Mouse (Mus musculus) heart, embryonic 15.5 days (tissue): ENCODE data around the gene Fntb. TPM values are rescaled to one million over a fixed set of nuclear protein-coding genes. Genes with fewer than 3 reads are reported as not detected.
A peak's percentile ranks its signal among the peaks of the same experiment; 100 is the strongest.

ENCODE experiments used
- ATAC-seq: fragments of 200-750 bp; cut with Nextera tagmentation; replicated peaks from 2 replicates; pipeline ENCODE4 v1.8.0; 2017; ENCODE audit warnings: low read depth, moderate TSS enrichment; ENCODE audit not compliant: insufficient number of reproducible peaks, insufficient read depth, low FRiP score
- H3K27ac ChIP-seq: fragments of 300-500 bp; sonication (generic); 2 replicates; pipeline ENCODE4 v1.5.1; 2015; ENCODE audit warnings: mild to moderate bottlenecking, inconsistent platforms
- H3K27me3 ChIP-seq: fragments of 300-500 bp; sonication (generic); 2 replicates; pipeline ENCODE4 v1.6.1; 2015; ENCODE audit warnings: inconsistent platforms
- H3K36me3 ChIP-seq: fragments of 300-500 bp; sonication (generic); 2 replicates; pipeline ENCODE4 v1.6.1; 2015; ENCODE audit warnings: mild to moderate bottlenecking, inconsistent platforms
- H3K4me1 ChIP-seq: fragments of 300-500 bp; sonication (generic); replicated peaks from 2 replicates; pipeline ENCODE4 v1.6.1; 2015; ENCODE audit warnings: inconsistent platforms
- H3K4me2 ChIP-seq: fragments of 300-500 bp; sonication (generic); 2 replicates; pipeline ENCODE4 v1.6.1; 2015; ENCODE audit warnings: inconsistent platforms, mild to moderate bottlenecking, moderate library complexity
- H3K4me3 ChIP-seq: fragments of 300-500 bp; sonication (generic); 2 replicates; pipeline ENCODE4 v1.5.1; 2015; ENCODE audit warnings: mild to moderate bottlenecking, inconsistent platforms
- H3K9ac ChIP-seq: fragments of 300-500 bp; sonication (generic); 2 replicates; pipeline ENCODE4 v1.6.1; 2015; ENCODE audit warnings: mild to moderate bottlenecking, inconsistent platforms
- H3K9me3 ChIP-seq: fragments of 300-500 bp; sonication (generic); replicated peaks from 2 replicates; pipeline ENCODE4 v1.6.1; 2016; ENCODE audit warnings: inconsistent platforms
- WGBS: fragments of 180-500 bp; shearing (Covaris S2); methylation state at CpG from one replicate; pipeline ENCODE4 v1.1.7; 2015; ENCODE audit warnings: mixed read lengths; 5-methylcytosine and 5-hydroxymethylcytosine counted together
- polyA plus RNA-seq: library from polyadenylated mRNA; unstranded; fragments of >200 nt; fragmentation: Nextera tagmentation; extraction: Ambion mirVana; gene quantifications from 2 replicates; pipeline ENCODE4 v1.2.1, GENCODE M21; 2015

The Fntb gene
- polyA plus RNA-seq, 1 experiment from 2014 or later: 20.8 TPM

- Histone ChIP-seq H3K4me2 (no peak overlapping the region), H3K9ac (no peak overlapping the region), H3K4me1 (peaks cover 18% of the 10 kb centered on the region), H3K4me3 (no peak overlapping the region), H3K36me3 (no peaks in the 10 kb centered on the region; the same call in 1 of the 2 replicates), H3K9me3 (no peaks in the 10 kb centered on the region), H3K27ac (no peak overlapping the region), H3K27me3 (no peaks in the 10 kb centered on the region)
- no peak for ATAC-seq
- 91% methylated on average over 16 of the region's 16 CpGs for WGBS
These were observed 127.7 kb downstream of the Fntb start for GRCm38 (mm10) chr12:76892910-76893695.

DNA sequence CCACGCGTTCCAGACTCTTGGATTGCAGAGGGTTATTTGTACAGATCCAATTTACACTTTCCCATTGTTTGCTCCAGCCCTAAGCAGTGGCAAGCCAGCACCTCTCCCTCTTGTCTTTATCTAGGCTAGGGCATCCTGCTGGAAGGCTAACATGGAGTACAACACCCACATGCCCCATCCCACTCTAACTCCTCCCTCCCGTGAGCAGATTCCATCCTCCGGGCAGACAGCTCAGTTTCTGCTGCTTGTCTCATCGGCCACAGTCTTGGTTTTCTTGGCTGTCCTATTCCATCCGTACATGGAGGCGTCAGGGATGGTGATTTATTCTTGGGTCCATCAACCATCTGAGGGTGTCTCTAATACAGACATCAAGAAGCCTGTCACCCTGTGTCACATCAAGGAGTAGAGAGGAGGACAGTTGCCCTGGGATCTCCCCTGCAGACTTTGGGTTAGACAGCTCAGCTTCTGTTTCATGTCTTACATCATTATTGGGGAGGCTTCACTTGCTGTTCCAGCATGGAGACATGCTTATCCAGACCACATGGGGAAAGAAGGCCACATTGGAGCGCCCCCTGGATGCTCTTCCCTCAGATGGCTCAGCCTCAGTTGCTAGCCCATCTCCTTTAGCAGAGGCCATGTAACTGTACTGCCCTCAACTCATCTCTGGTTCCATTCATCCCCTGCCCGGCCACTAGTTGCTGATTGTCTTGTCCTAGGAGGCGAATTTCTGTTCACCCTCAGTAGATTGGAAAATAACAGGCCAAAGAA is 129.6 kb downstream of the Fntb start:
- peak overlapping the region; percentile 63 for H3K27ac ChIP-seq
- peaks cover 18% of the 10 kb centered on the region for H3K4me1 ChIP-seq
- no peak for ATAC-seq
- H3K4me2 ChIP-seq: no peak overlapping the region
- WGBS: 61% methylated on average over 10 of the region's 10 CpGs
- no peaks in the 10 kb centered on the region; the same call in 1 of the 2 replicates for H3K36me3 ChIP-seq
- H3K9me3 ChIP-seq: no peaks in the 10 kb centered on the region
- H3K27me3 ChIP-seq: no peaks in the 10 kb centered on the region
- H3K4me3 ChIP-seq: no peak overlapping the region
- no peak overlapping the region for H3K9ac ChIP-seq

GRCm38 (mm10) chr12:76895777-76896176 is 130.4 kb downstream of the Fntb start:
- Histone ChIP-seq H3K4me2 (no peak overlapping the region), H3K9ac (no peak overlapping the region), H3K27ac (peak overlapping the region; percentile 63), H3K4me1 (peaks cover 18% of the 10 kb centered on the region), H3K36me3 (no peaks in the 10 kb centered on the region; the same call in 1 of the 2 replicates), H3K9me3 (no peaks in the 10 kb centered on the region), H3K27me3 (no peaks in the 10 kb centered on the region), H3K4me3 (no peak overlapping the region)
- peak; percentile 71 for ATAC-seq
- whole genome bisulfite sequencing: 24% methylated on average over 7 of the region's 7 CpGs

GRCm38 (mm10) chr12:76896566-76896965 is 131.2 kb downstream of the Fntb start:
- no peaks in the 10 kb centered on the region for H3K27me3 ChIP-seq
- H3K36me3 ChIP-seq: no peaks in the 10 kb centered on the region; the same call in 1 of the 2 replicates
- peaks cover 18% of the 10 kb centered on the region for H3K4me1 ChIP-seq
- H3K9ac ChIP-seq: no peak overlapping the region
- H3K9me3 ChIP-seq: no peaks in the 10 kb centered on the region
- H3K4me3 ChIP-seq: no peak overlapping the region
- WGBS: 81% methylated on average over 4 of the region's 4 CpGs
- no peak overlapping the region for H3K4me2 ChIP-seq
- H3K27ac ChIP-seq: no peak overlapping the region
- no peak for ATAC-seq

DNA sequence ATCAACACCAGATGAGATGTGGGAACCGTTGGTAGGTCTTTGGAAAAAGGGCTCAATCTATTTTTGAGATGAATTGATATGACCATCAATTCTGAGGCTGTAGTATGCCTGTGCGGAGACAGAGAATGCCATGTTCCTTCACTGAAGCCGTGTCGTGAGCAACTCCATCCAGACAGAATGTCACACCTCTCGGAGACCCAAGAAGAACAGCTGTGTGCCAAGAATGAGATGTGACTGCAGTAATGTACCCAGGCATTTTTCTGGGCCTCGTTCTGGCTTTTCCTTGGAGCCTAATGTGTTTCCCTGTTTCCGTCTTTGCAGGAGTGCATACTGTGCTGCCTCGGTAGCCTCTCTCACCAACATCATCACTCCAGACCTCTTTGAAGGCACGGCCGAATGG is 131.6 kb downstream of the Fntb start:
- Histone ChIP-seq H3K27me3 (no peaks in the 10 kb centered on the region), H3K4me2 (no peak overlapping the region), H3K9me3 (no peaks in the 10 kb centered on the region), H3K4me3 (no peak overlapping the region), H3K27ac (no peak overlapping the region), H3K9ac (no peak overlapping the region), H3K36me3 (no peaks in the 10 kb centered on the region; the same call in 1 of the 2 replicates), H3K4me1 (peaks cover 18% of the 10 kb centered on the region)
- 80% methylated on average over 10 of the region's 10 CpGs for WGBS
- ATAC-seq: no peak

- Histone ChIP-seq H3K27me3 (no peaks in the 10 kb centered on the region), H3K27ac (no peak overlapping the region), H3K4me1 (peaks cover 18% of the 10 kb centered on the region), H3K4me2 (no peak overlapping the region), H3K9me3 (no peaks in the 10 kb centered on the region), H3K9ac (no peak overlapping the region), H3K4me3 (no peak overlapping the region), H3K36me3 (no peaks in the 10 kb centered on the region; the same call in 1 of the 2 replicates)
- ATAC-seq: no peak
These were observed 132.8 kb downstream of the Fntb start for GRCm38 (mm10) chr12:76898141-76898540.

DNA sequence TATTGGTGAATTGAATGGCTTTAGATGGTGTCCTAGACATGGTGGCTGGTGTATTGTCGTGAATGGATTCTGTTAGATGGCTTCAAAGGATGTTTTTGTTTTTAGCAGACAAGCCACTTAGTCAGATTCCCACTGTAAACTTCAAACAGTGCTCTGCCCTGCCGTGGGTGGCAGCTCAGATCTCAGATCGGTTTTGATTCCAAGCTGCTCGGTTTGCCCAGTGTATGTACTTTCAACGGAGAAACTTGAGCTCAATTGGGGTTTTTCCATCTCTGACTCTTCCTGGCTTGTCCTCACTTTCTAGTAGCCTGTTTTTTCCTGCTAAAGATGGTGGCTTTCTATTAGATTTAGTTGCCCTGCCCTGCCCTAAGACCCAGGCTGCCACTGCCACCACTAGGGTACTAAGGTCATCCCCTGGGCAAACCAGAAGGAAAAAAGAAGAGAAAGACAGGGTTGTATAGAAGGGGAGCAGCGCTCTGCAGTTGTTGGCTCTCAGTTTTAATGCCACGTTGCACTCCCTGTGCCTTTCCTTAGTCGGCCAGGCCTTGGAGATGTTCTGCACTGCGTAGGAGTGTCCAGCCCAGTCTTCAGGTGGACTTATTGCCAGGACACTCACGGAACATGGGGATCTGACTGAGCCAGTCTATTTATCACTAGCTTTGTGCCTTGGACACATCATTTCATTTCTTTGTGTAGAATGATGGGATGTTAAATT is 134.0 kb downstream of the Fntb start:
- no peaks in the 10 kb centered on the region for H3K27me3 ChIP-seq
- H3K36me3 ChIP-seq: no peaks in the 10 kb centered on the region; the same call in 1 of the 2 replicates
- H3K9me3 ChIP-seq: no peaks in the 10 kb centered on the region
- H3K4me2 ChIP-seq: no peak overlapping the region
- 88% methylated on average over 10 of the region's 10 CpGs for WGBS
- no peak overlapping the region for H3K9ac ChIP-seq
- H3K4me1 ChIP-seq: peaks cover 18% of the 10 kb centered on the region
- no peak overlapping the region for H3K27ac ChIP-seq
- H3K4me3 ChIP-seq: no peak overlapping the region
- no peak for ATAC-seq

- no peak overlapping the region for H3K27ac ChIP-seq
- peaks cover under 1% of the 10 kb centered on the region; the same call in 1 of the 2 replicates for H3K36me3 ChIP-seq
- no peaks in the 10 kb centered on the region for H3K27me3 ChIP-seq
- ATAC-seq: no peak
- 84% methylated on average over 3 of the region's 3 CpGs for whole genome bisulfite sequencing
- no peak overlapping the region for H3K4me2 ChIP-seq
- no peak overlapping the region for H3K9ac ChIP-seq
- H3K4me3 ChIP-seq: no peak overlapping the region
- H3K4me1 ChIP-seq: no peaks in the 10 kb centered on the region
- H3K9me3 ChIP-seq: no peaks in the 10 kb centered on the region
These were observed 136.3 kb downstream of the Fntb start for GRCm38 (mm10) chr12:76901508-76902294.

DNA sequence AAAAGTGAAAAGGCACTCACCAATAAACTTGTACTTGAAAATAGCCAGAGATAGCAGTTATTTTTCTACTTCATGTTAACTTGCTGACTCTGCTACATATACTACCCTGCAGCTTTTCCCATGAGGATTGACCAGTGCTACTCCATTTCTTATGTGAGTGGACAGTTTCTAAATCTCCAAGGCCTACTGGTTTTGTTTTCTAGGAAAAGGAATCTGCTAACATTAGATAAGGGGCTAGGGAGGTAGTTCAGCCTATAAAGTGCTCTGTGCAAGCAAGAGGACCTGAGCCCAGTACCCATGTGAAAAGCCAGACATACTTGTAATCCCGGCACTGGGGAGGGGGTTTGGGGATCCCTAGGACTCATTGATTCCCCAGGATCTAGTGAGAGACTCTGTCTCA is 140.9 kb downstream of the Fntb start:
- no peak overlapping the region for H3K4me2 ChIP-seq
- no peaks in the 10 kb centered on the region for H3K9me3 ChIP-seq
- no peak overlapping the region for H3K9ac ChIP-seq
- no peak overlapping the region for H3K27ac ChIP-seq
- H3K36me3 ChIP-seq: peaks cover 8% of the 10 kb centered on the region
- 67% methylated on average over 1 of the region's 1 CpGs for WGBS
- ATAC-seq: no peak
- no peaks in the 10 kb centered on the region for H3K4me1 ChIP-seq
- H3K27me3 ChIP-seq: no peaks in the 10 kb centered on the region
- no peak overlapping the region for H3K4me3 ChIP-seq

GRCm38 (mm10) chr12:76909218-76909617 is 143.8 kb downstream of the Fntb start:
- H3K9ac ChIP-seq: no peak overlapping the region

More at GRCm38 (mm10) chr12:76909218-76909617, 143.8 kb downstream of the Fntb start:
- no peak overlapping the region for H3K4me3 ChIP-seq
- ATAC-seq: no peak
- no peaks in the 10 kb centered on the region for H3K4me1 ChIP-seq
- H3K9me3 ChIP-seq: no peaks in the 10 kb centered on the region
- 53% methylated on average over 5 of the region's 5 CpGs for WGBS
- no peaks in the 10 kb centered on the region for H3K27me3 ChIP-seq
- peaks cover 11% of the 10 kb centered on the region for H3K36me3 ChIP-seq
- no peak overlapping the region for H3K27ac ChIP-seq
- no peak overlapping the region for H3K4me2 ChIP-seq
